ENCODE assay signal across 8 mouse cellular contexts in the genomic region with DNA sequence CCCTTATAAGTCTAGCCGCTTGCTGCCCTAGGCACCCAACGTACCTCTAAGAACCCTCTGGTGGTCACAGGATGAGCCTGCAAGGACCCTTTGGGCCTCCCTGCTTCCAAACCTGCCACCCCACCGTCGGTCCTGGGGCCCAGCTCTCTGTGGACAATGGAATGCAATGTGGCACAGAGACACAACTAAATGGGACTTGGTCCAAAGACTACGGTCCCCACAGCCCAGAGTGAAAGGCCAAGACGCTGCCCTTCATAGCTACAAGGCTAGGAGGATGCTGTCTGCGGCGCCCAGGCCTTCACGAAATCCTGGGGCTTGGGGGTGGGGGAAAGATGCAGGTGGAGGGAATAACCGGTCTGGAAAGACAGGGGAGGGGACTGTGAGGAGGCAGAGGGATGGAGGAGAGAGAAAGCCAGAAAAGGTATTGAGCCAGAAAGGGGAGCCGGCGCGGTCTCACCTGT. TPM values are rescaled to one million over a fixed set of nuclear protein-coding genes. Genes with fewer than 3 reads are reported as not detected.
DNase-seq lines count a peak whose midpoint lies in the region; ATAC-seq and TF ChIP-seq lines count a peak whose summit lies in the region.

No protein-coding gene starts in this region.

- H3K27ac ChIP-seq in hindbrain, embryonic 15.5 days (replicated peaks), result peak overlapping the region; percentile 99
- peak overlapping the region; percentile 96 for H3K27ac ChIP-seq in midbrain, postnatal 0 days (ENCODE audit: low read depth, low read length)

- no peaks in the 10 kb centered on the region for H3K27me3 ChIP-seq in hindbrain, embryonic 15.5 days
- H3K27me3 ChIP-seq in midbrain, postnatal 0 days (ENCODE audit: insufficient read depth, low read length), result no peaks in the 10 kb centered on the region

- H3K4me1 ChIP-seq in hindbrain, embryonic 15.5 days (replicated peaks), result peaks cover 64% of the 10 kb centered on the region
- H3K4me1 ChIP-seq in midbrain, postnatal 0 days (ENCODE audit: insufficient read depth, low read length), result peaks cover 20% of the 10 kb centered on the region

- ATAC-seq in frontal cortex, adult (ENCODE audit: low TSS enrichment), result peak; percentile 14
- no peak for ATAC-seq in hindbrain, embryonic 15.5 days (ENCODE audit: low FRiP score, low read depth)
- peak; percentile 1 for ATAC-seq in midbrain, postnatal 0 days (ENCODE audit: low FRiP score)

- peak overlapping the region; percentile 74 for H3K4me2 ChIP-seq in hindbrain, embryonic 15.5 days
- H3K4me2 ChIP-seq in midbrain, postnatal 0 days (ENCODE audit: low read depth, low read length, poor library complexity, severe bottlenecking), result peak overlapping the region; percentile 87

- H3K9me3 ChIP-seq in hindbrain, embryonic 15.5 days, result no peaks in the 10 kb centered on the region
- H3K9me3 ChIP-seq in midbrain, postnatal 0 days (ENCODE audit: low read length), result no peaks in the 10 kb centered on the region

- DNase-seq in frontal cortex, postnatal 14 days (ENCODE audit: low spot score in 2 of 2), result no peak
- DNase-seq in right cerebral cortex, postnatal 10 days (ENCODE audit: low spot score in 2 of 2), result peak; percentile 66 to 72
- DNase-seq in right cerebral cortex, adult 2 months (ENCODE audit: low spot score in 2 of 2), result no peak
- peak; percentile 56 for DNase-seq in midbrain, postnatal 0 days (ENCODE audit: low spot score)
- no peak for DNase-seq in ovary, postnatal 36 days (ENCODE audit: low spot score)
- DNase-seq in c-Kit-positive CD71-positive TER-119-positive erythroid progenitor cells, embryonic 14.5 days (ENCODE audit: low spot score), result no peak

- peak overlapping the region; percentile 81 for H3K9ac ChIP-seq in hindbrain, embryonic 15.5 days
- peak overlapping the region; percentile 92 for H3K9ac ChIP-seq in midbrain, postnatal 0 days (replicated peaks; ENCODE audit: low read length, poor library complexity, severe bottlenecking)

- peaks cover 21% of the 10 kb centered on the region for H3K36me3 ChIP-seq in hindbrain, embryonic 15.5 days
- peaks cover 26% of the 10 kb centered on the region for H3K36me3 ChIP-seq in midbrain, postnatal 0 days (ENCODE audit: insufficient read depth, low read length)

- 6% methylated on average over 13 of the region's 13 CpGs for WGBS in hindbrain, embryonic 15.5 days
- WGBS in midbrain, postnatal 0 days, result 3% methylated on average over 12 of the region's 13 CpGs

- peak overlapping the region; percentile 64 for H3K4me3 ChIP-seq in hindbrain, embryonic 15.5 days
- H3K4me3 ChIP-seq in midbrain, postnatal 0 days (ENCODE audit: low read depth, low read length), result peak overlapping the region; percentile 66

- peak; percentile 65 for TF ChIP-seq CTCF in midbrain, postnatal 0 days (IDR thresholded peaks at IDR 0.05)

RNA-seq across cellular contexts. Expression of gene Nacad, which starts 0.8 kb away (rescaled TPM):
- 85.3 and 89.8 TPM in 2 replicates for polyA plus RNA-seq in hindbrain, embryonic 15.5 days (2015; fragmentation: Nextera tagmentation; extraction: Ambion mirVana)
- 86.9 and 92.3 TPM in 2 replicates for total RNA-seq in midbrain, postnatal 0 days (2014; rRNA removed)
- polyA plus RNA-seq in midbrain, postnatal 0 days (2015; fragmentation: Nextera tagmentation; extraction: Ambion mirVana), result 67.6 and 68.0 TPM in 2 replicates

RNA-seq across cellular contexts. Expression of gene Tbrg4, which starts 20.8 kb away (rescaled TPM):
- 31.8 and 33.0 TPM in 2 replicates for polyA plus RNA-seq in hindbrain, embryonic 15.5 days (2015; fragmentation: Nextera tagmentation; extraction: Ambion mirVana)
- total RNA-seq in midbrain, postnatal 0 days (2014; rRNA removed), result 35.1 and 46.6 TPM in 2 replicates
- 31.3 and 31.4 TPM in 2 replicates for polyA plus RNA-seq in midbrain, postnatal 0 days (2015; fragmentation: Nextera tagmentation; extraction: Ambion mirVana)

RNA-seq across cellular contexts. Expression of gene Wap, which starts 33.4 kb away (rescaled TPM):
- not detected in 2 replicates for polyA plus RNA-seq in hindbrain, embryonic 15.5 days (2015; fragmentation: Nextera tagmentation; extraction: Ambion mirVana)
- total RNA-seq in midbrain, postnatal 0 days (2014; rRNA removed), result not detected in 2 replicates
- not detected in 2 replicates for polyA plus RNA-seq in midbrain, postnatal 0 days (2015; fragmentation: Nextera tagmentation; extraction: Ambion mirVana)

RNA-seq across cellular contexts. Expression of gene Ramp3, which starts 53.3 kb away (rescaled TPM):
- 20.8 and 22.9 TPM in 2 replicates for polyA plus RNA-seq in hindbrain, embryonic 15.5 days (2015; fragmentation: Nextera tagmentation; extraction: Ambion mirVana)
- 16.1 and 25.0 TPM in 2 replicates for total RNA-seq in midbrain, postnatal 0 days (2014; rRNA removed)
- 14.8 and 15.6 TPM in 2 replicates for polyA plus RNA-seq in midbrain, postnatal 0 days (2015; fragmentation: Nextera tagmentation; extraction: Ambion mirVana)

RNA-seq across cellular contexts. Expression of gene Ccm2, which starts 58.4 kb away (rescaled TPM):
- polyA plus RNA-seq in hindbrain, embryonic 15.5 days (2015; fragmentation: Nextera tagmentation; extraction: Ambion mirVana), result 92.2 and 95.9 TPM in 2 replicates
- total RNA-seq in midbrain, postnatal 0 days (2014; rRNA removed), result 45.6 and 71.3 TPM in 2 replicates
- polyA plus RNA-seq in midbrain, postnatal 0 days (2015; fragmentation: Nextera tagmentation; extraction: Ambion mirVana), result 64.3 and 67.1 TPM in 2 replicates

Comparison
In these comparisons a context has a peak if more than half of its experiments do, and no peak if none do; other contexts are left out.
1. DNase-seq: peak in right cerebral cortex, postnatal 10 days (2 of 2) and midbrain, postnatal 0 days (single experiment); none in frontal cortex, postnatal 14 days (0 of 2), right cerebral cortex, adult 2 months (0 of 2), ovary, postnatal 36 days (single experiment) and c-Kit-positive CD71-positive TER-119-positive erythroid progenitor cells, embryonic 14.5 days (single experiment).